Mouse (Mus musculus) heart, adult 2 months (tissue): ENCODE results near the gene Reln. TPM values are rescaled to one million over a fixed set of nuclear protein-coding genes. Genes with fewer than 3 reads are reported as not detected.

Source experiments
- DNase-seq, 2 experiments: peaks; one replicate each; pipeline ENCODE4 v3.0.0; 2021
- H3K27ac ChIP-seq: fragments of 200-600 bp; 2 replicates; pipeline ENCODE4 v1.8.1; 2022
- H3K27me3 ChIP-seq: fragments of 200-500 bp; 2 replicates; pipeline ENCODE4 v1.6.1; 2012; ENCODE audit warnings: mild to moderate bottlenecking, low read length, inconsistent platforms, mixed read lengths; ENCODE audit not compliant: control insufficient read depth, insufficient read depth
- H3K36me3 ChIP-seq: fragments of 200-500 bp; 2 replicates; pipeline ENCODE4 v1.6.1; 2012; ENCODE audit warnings: low read length, inconsistent platforms; ENCODE audit not compliant: control insufficient read depth, insufficient read depth
- H3K4me1 ChIP-seq: fragments of 200-500 bp; 2 replicates; pipeline ENCODE4 v1.6.1; 2011; ENCODE audit warnings: low read length; ENCODE audit not compliant: control insufficient read depth, insufficient read depth
- H3K4me3 ChIP-seq: fragments of 200-600 bp; 2 replicates; pipeline ENCODE4 v1.8.1; 2022
- H3K79me2 ChIP-seq: fragments of 200-500 bp; replicated peaks from 2 replicates; pipeline ENCODE4 v1.6.1; 2012; ENCODE audit warnings: mild to moderate bottlenecking, inconsistent platforms, low read length, moderate library complexity, mixed read lengths; ENCODE audit not compliant: control insufficient read depth, insufficient read depth
- H3K9ac ChIP-seq: fragments of 200-500 bp; 2 replicates; pipeline ENCODE4 v1.6.1; 2012; ENCODE audit warnings: low read depth, mild to moderate bottlenecking, control low read depth, inconsistent platforms, low read length, mixed read lengths
- CTCF ChIP-seq: fragments of 200-600 bp; IDR thresholded peaks from 2 replicates; pipeline ENCODE4 v1.8.1; 2022; ENCODE audit warnings: antibody characterized with exemption, mild to moderate bottlenecking, moderate library complexity
- EP300 ChIP-seq: fragments of 200-500 bp; IDR thresholded peaks from 2 replicates; pipeline ENCODE4 v1.6.1; 2011; ENCODE audit warnings: low read depth, low read length, control low read depth; ENCODE audit not compliant: insufficient read depth
- POLR2A ChIP-seq: fragments of 200-500 bp; IDR thresholded peaks from 2 replicates; pipeline ENCODE4 v1.6.1; 2011; ENCODE audit warnings: mild to moderate bottlenecking, low read depth, low read length, control low read depth; ENCODE audit not compliant: insufficient read depth
- WGBS: fragments of 180-500 bp; shearing (Covaris S2); methylation state at CpG from one replicate; pipeline ENCODE4 v1.1.7; 2018; 5-methylcytosine and 5-hydroxymethylcytosine counted together
- intact Hi-C: fragments of 180-260 bp; cut with DNase I; formaldehyde crosslinking; loops from one replicate; pipeline ENCODE4 v1.15.1; 2025
- polyA plus RNA-seq: library from polyadenylated mRNA; depleted of rRNA; stranded (reverse); fragments of >200 nt; gene quantifications from 2 replicates; pipeline ENCODE4 v1.2.3, GENCODE M21; 2012; rRNA removed
- total RNA-seq, 2 experiments: library from RNA; stranded (reverse); gene quantifications; 2 replicates each; pipeline ENCODE4 v1.2.3; 2021

Gene Reln
- total and polyA plus RNA-seq, 3 experiments = 2.6 to 4.0 (median 2.6) TPM

GRCm38 (mm10) chr5:21865346-21866107 is 479.0 kb downstream of the Reln start, which contains the start of gene Slc26a5:
TSS of gene Slc26a5 (minus strand) at chr5:21865604.
- H3K4me1 ChIP-seq = no peaks in the 10 kb centered on the region
- H3K27me3 ChIP-seq = no peaks in the 10 kb centered on the region; the same call in 1 of the 2 replicates
- intact Hi-C loops = no loop called here
- no peak within 1 kb of the TSS for H3K9ac ChIP-seq
- no peak within 1 kb of the TSS for H3K27ac ChIP-seq
- no peak for DNase-seq
- WGBS = under 1% methylated on average over 29 of the region's 29 CpGs
- H3K4me3 ChIP-seq = no peak within 1 kb of the TSS
- no peaks in the 10 kb centered on the region for H3K79me2 ChIP-seq
- no peaks in the 10 kb centered on the region for H3K36me3 ChIP-seq
- TF ChIP-seq CTCF (no peak), POLR2A (no peak), EP300 (no peak)

GRCm38 (mm10) chr5:21858653-21859052 is 485.8 kb downstream of the Reln start:
- intact Hi-C loops = no loop called here
- 79% methylated on average over 7 of the region's 7 CpGs for WGBS
- H3K27ac ChIP-seq = no peak overlapping the region
- H3K27me3 ChIP-seq = no peaks in the 10 kb centered on the region
- no peaks in the 10 kb centered on the region for H3K36me3 ChIP-seq
- H3K4me1 ChIP-seq = no peaks in the 10 kb centered on the region
- no peaks in the 10 kb centered on the region for H3K79me2 ChIP-seq
- H3K9ac ChIP-seq = no peak overlapping the region
- no peak for DNase-seq
- H3K4me3 ChIP-seq = no peak overlapping the region
- TF ChIP-seq POLR2A (no peak), CTCF (no peak), EP300 (no peak)

GRCm38 (mm10) chr5:21851679-21852340 is 492.7 kb downstream of the Reln start:
- intact Hi-C loops = no loop called here
- H3K9ac ChIP-seq = no peak overlapping the region
- H3K79me2 ChIP-seq = no peaks in the 10 kb centered on the region
- no peak for DNase-seq
- no peaks in the 10 kb centered on the region for H3K36me3 ChIP-seq
- H3K4me1 ChIP-seq = no peaks in the 10 kb centered on the region
- no peak overlapping the region for H3K27ac ChIP-seq
- H3K27me3 ChIP-seq = no peaks in the 10 kb centered on the region
- no peak overlapping the region for H3K4me3 ChIP-seq
- TF ChIP-seq CTCF (no peak), EP300 (no peak), POLR2A (no peak)
- 49% methylated on average over 10 of the region's 10 CpGs for WGBS

GRCm38 (mm10) chr5:21847438-21847837 is 497.1 kb downstream of the Reln start:
- no peaks in the 10 kb centered on the region for H3K4me1 ChIP-seq
- H3K79me2 ChIP-seq = no peaks in the 10 kb centered on the region
- DNase-seq = no peak
- WGBS = 69% methylated on average over 6 of the region's 6 CpGs
- no peak overlapping the region for H3K9ac ChIP-seq
- no peaks in the 10 kb centered on the region for H3K27me3 ChIP-seq
- H3K4me3 ChIP-seq = no peak overlapping the region
- H3K27ac ChIP-seq = no peak overlapping the region
- intact Hi-C loops = no loop called here
- H3K36me3 ChIP-seq = no peaks in the 10 kb centered on the region
- TF ChIP-seq CTCF = no peak
- no peak for TF ChIP-seq POLR2A
- TF ChIP-seq EP300 = no peak

GRCm38 (mm10) chr5:21846616-21847290 is 497.7 kb downstream of the Reln start:
- DNase-seq = no peak
- H3K9ac ChIP-seq = no peak overlapping the region
- no peaks in the 10 kb centered on the region for H3K4me1 ChIP-seq
- H3K4me3 ChIP-seq = no peak overlapping the region
- no peaks in the 10 kb centered on the region for H3K79me2 ChIP-seq
- no peaks in the 10 kb centered on the region for H3K36me3 ChIP-seq
- intact Hi-C loops = no loop called here
- 68% methylated on average over 20 of the region's 20 CpGs for WGBS
- H3K27ac ChIP-seq = no peak overlapping the region
- TF ChIP-seq POLR2A (no peak), EP300 (no peak), CTCF (no peak)
- H3K27me3 ChIP-seq = no peaks in the 10 kb centered on the region

- no peaks in the 10 kb centered on the region for H3K36me3 ChIP-seq
- WGBS = 64% methylated on average over 4 of the region's 4 CpGs
- no peak overlapping the region for H3K9ac ChIP-seq
- H3K27me3 ChIP-seq = no peaks in the 10 kb centered on the region
- no peak overlapping the region for H3K4me3 ChIP-seq
- no peaks in the 10 kb centered on the region for H3K79me2 ChIP-seq
- H3K27ac ChIP-seq = no peak overlapping the region
- no peak for DNase-seq
- TF ChIP-seq POLR2A = no peak
- TF ChIP-seq EP300 = no peak
- TF ChIP-seq CTCF = peak; percentile 49
- intact Hi-C loops = no loop called here
- no peaks in the 10 kb centered on the region for H3K4me1 ChIP-seq
These were observed 499.8 kb downstream of the Reln start for GRCm38 (mm10) chr5:21844676-21845075.

Other genes with a start within 250 kb of the Reln start
- 1 to 10 TPM; 7.7 TPM for gene Orc5, start 205.7 kb upstream of the Reln start, total RNA-seq
- gene Orc5, start 205.7 kb upstream of the Reln start, polyA plus RNA-seq = 4.0 TPM in 2 replicates